Mouse (Mus musculus) cerebellum, adult 2 months (tissue): ENCODE measurements around the gene Atad3a.

Source experiments
- CTCF ChIP-seq: fragments of 200-500 bp; IDR thresholded peaks from 2 replicates; pipeline ENCODE4 v1.5.1; 2011; ENCODE audit warnings: low read depth, mild to moderate bottlenecking, control low read depth, low read length, moderate library complexity, borderline replicate concordance; ENCODE audit not compliant: insufficient read depth
- POLR2A ChIP-seq: fragments of 200-500 bp; IDR thresholded peaks from 2 replicates; pipeline ENCODE4 v1.6.1; 2011; ENCODE audit warnings: low read length, control low read depth, borderline replicate concordance; ENCODE audit not compliant: insufficient read depth

DNA sequence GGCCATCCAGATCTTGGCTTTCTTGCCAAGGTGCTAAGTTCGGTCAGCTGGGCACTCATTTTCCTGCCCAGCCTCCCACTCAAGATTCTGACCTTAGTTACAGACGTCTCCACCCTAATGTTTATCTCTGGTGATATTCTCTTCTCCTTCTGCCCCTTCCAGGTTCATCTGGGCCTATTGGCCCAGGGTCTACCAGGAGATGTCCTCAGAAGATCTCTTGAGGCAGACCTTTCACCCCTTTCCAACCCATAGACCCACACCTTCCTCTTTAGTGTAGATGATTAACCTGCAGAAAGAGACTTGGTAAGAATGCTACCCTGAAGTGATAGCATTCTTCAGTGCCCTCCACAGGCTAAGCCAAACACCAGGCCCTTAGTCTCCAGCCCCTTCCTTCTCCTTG is 10.8 kb upstream of the Atad3a start:
- TF ChIP-seq CTCF (no peak), POLR2A (no peak)
